Mouse (Mus musculus): ENCODE results near the gene Hcn1. TPM values are rescaled to one million over a fixed set of nuclear protein-coding genes. Genes with fewer than 3 reads are reported as not detected.

The Hcn1 gene
- polyA plus RNA-seq, 1 experiment: 0.04 TPM

DNA sequence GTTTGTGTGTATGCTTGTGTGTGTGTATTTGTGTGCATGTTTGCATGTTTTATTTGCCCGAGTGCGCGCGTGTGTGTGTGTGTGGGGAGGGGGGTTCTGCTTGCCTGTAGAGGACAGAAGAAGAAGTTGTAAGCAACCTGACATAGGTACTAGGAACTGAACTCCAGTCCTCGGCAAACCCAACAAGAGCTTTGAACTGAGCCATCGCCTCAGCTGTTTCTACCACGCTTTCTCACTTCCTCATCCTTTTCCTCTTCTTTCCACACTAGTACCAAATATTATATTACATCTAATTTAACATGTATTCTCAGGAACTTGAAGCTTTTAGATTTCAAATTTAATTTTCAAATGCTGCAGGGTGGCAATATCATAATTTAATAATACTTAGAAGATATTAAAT lies 236.1 kb downstream of the Hcn1 start:
- H3K79me2 ChIP-seq (ENCODE audit: control insufficient read depth, insufficient read depth): no peaks in the 10 kb centered on the region
- no peaks in the 10 kb centered on the region for H3K27me3 ChIP-seq (ENCODE audit: control insufficient read depth, insufficient read depth, insufficient read length)
- TF ChIP-seq FOSL1 (IDR thresholded peaks at IDR 0.05; ENCODE audit: insufficient read depth, low read length, poor library complexity, severe bottlenecking) (no peak), MYOG (IDR thresholded peaks at IDR 0.05; ENCODE audit: control insufficient read depth, extremely low read depth, insufficient read length) (no peak), CEBPB (IDR thresholded peaks at IDR 0.05; ENCODE audit: low read depth) (no peak), USF1 (IDR thresholded peaks at IDR 0.05; ENCODE audit: low read depth) (no peak), CTCF (IDR thresholded peaks at IDR 0.05; ENCODE audit: control insufficient read depth, insufficient read depth, insufficient read length) (no peak), MYOD1 (IDR thresholded peaks at IDR 0.05; ENCODE audit: control insufficient read depth, insufficient read length, low read depth) (no peak), MAX (IDR thresholded peaks at IDR 0.05) (no peak)
- no peak overlapping the region for H3ac ChIP-seq (ENCODE audit: control insufficient read depth, insufficient read length, low read depth)
- no peak overlapping the region for H3K4me3 ChIP-seq (ENCODE audit: insufficient read depth, poor library complexity, severe bottlenecking)
- H3K36me3 ChIP-seq (ENCODE audit: control insufficient read depth, insufficient read depth): no peaks in the 10 kb centered on the region
- no peaks in the 10 kb centered on the region for H3K79me3 ChIP-seq (ENCODE audit: low read depth)

DNA sequence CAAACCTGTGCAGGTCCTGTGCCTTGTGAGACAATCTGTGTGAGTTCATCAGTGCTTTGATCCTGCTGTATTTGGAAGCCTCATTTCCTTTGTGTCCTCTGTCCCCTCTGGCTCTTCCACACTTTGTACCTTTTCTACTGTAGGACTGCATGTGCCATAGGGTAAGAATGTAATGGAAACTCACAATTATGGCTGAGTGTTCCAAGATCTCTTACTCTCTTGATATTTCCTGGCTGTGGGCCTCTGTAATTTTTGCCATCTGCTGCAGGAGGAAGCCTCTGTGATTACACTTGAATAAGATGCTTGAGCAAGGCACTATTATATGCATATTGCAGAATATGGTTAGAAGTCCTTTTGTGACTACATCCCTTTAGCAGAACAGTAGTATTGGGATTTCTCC lies 240.2 kb downstream of the Hcn1 start:
- Histone ChIP-seq H3K79me2 (ENCODE audit: control insufficient read depth, insufficient read depth) (no peaks in the 10 kb centered on the region), H3K79me3 (ENCODE audit: low read depth) (no peaks in the 10 kb centered on the region), H3K4me3 (ENCODE audit: insufficient read depth, poor library complexity, severe bottlenecking) (no peak overlapping the region), H3ac (ENCODE audit: control insufficient read depth, insufficient read length, low read depth) (no peak overlapping the region), H3K36me3 (ENCODE audit: control insufficient read depth, insufficient read depth) (no peaks in the 10 kb centered on the region), H3K27me3 (ENCODE audit: control insufficient read depth, insufficient read depth, insufficient read length) (no peaks in the 10 kb centered on the region)
- TF ChIP-seq FOSL1 (IDR thresholded peaks at IDR 0.05; ENCODE audit: insufficient read depth, low read length, poor library complexity, severe bottlenecking): no peak
- TF ChIP-seq MAX (IDR thresholded peaks at IDR 0.05): no peak

DNA sequence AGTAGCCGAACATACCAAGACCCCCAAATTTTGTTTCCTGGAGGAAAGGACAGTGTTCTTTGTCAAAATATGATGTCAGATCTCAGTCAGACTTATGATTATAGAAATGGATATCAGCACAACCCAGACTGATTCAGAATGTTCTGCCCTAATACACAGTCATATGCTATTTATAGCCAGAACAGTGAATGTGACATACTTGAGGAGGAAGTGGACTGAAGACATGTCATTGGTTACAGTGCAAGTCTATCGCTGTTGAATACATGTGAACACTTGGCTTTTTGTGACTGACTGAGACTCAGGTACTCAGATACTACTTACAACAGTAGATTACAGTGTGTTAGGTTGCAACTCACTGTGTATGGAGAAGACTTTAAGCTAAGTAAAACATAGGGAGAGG lies 245.2 kb downstream of the Hcn1 start:
- Histone ChIP-seq H3ac (ENCODE audit: control insufficient read depth, insufficient read length, low read depth) (no peak overlapping the region), H3K79me3 (ENCODE audit: low read depth) (no peaks in the 10 kb centered on the region), H3K27me3 (ENCODE audit: control insufficient read depth, insufficient read depth, insufficient read length) (no peaks in the 10 kb centered on the region), H3K79me2 (ENCODE audit: control insufficient read depth, insufficient read depth) (no peaks in the 10 kb centered on the region), H3K36me3 (ENCODE audit: control insufficient read depth, insufficient read depth) (no peaks in the 10 kb centered on the region), H3K4me3 (ENCODE audit: insufficient read depth, poor library complexity, severe bottlenecking) (no peak overlapping the region)
- TF ChIP-seq FOSL1 (IDR thresholded peaks at IDR 0.05; ENCODE audit: insufficient read depth, low read length, poor library complexity, severe bottlenecking): no peak
- TF ChIP-seq MYOG (IDR thresholded peaks at IDR 0.05; ENCODE audit: control insufficient read depth, extremely low read depth, insufficient read length): no peak
- TF ChIP-seq CTCF (IDR thresholded peaks at IDR 0.05; ENCODE audit: control insufficient read depth, insufficient read depth, insufficient read length): no peak
- no peak for TF ChIP-seq CEBPB (IDR thresholded peaks at IDR 0.05; ENCODE audit: low read depth)
- no peak for TF ChIP-seq MAX (IDR thresholded peaks at IDR 0.05)
- TF ChIP-seq MYOD1 (IDR thresholded peaks at IDR 0.05; ENCODE audit: control insufficient read depth, insufficient read length, low read depth): no peak
- no peak for TF ChIP-seq USF1 (IDR thresholded peaks at IDR 0.05; ENCODE audit: low read depth)

DNA sequence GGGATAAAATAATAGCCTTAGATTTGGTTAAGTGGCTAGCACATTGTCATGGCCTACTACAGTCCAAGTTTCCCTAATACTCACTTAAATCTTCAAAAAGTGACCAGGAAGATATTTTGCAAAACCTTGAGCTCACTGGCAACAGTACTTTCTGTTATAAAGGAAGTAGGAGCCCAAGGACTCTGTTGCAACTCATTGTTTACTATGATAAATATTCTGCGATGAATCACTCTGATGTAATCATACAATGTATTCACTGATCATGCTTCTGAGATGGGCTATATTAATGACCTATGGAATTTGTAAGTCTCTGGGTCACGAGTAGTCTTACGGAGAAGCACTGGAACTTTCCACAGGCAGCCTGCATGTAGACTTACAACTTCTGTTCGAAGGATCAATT lies 246.6 kb downstream of the Hcn1 start:
- Histone ChIP-seq H3K79me2 (ENCODE audit: control insufficient read depth, insufficient read depth) (no peaks in the 10 kb centered on the region), H3K36me3 (ENCODE audit: control insufficient read depth, insufficient read depth) (no peaks in the 10 kb centered on the region), H3K27me3 (ENCODE audit: control insufficient read depth, insufficient read depth, insufficient read length) (no peaks in the 10 kb centered on the region), H3K4me3 (ENCODE audit: insufficient read depth, poor library complexity, severe bottlenecking) (no peak overlapping the region), H3K79me3 (ENCODE audit: low read depth) (no peaks in the 10 kb centered on the region), H3ac (ENCODE audit: control insufficient read depth, insufficient read length, low read depth) (no peak overlapping the region)
- TF ChIP-seq FOSL1 (IDR thresholded peaks at IDR 0.05; ENCODE audit: insufficient read depth, low read length, poor library complexity, severe bottlenecking) (no peak), USF1 (IDR thresholded peaks at IDR 0.05; ENCODE audit: low read depth) (no peak), CEBPB (IDR thresholded peaks at IDR 0.05; ENCODE audit: low read depth) (no peak), MYOD1 (IDR thresholded peaks at IDR 0.05; ENCODE audit: control insufficient read depth, insufficient read length, low read depth) (no peak), CTCF (IDR thresholded peaks at IDR 0.05; ENCODE audit: control insufficient read depth, insufficient read depth, insufficient read length) (no peak), MAX (IDR thresholded peaks at IDR 0.05) (no peak), MYOG (IDR thresholded peaks at IDR 0.05; ENCODE audit: control insufficient read depth, extremely low read depth, insufficient read length) (no peak)

DNA sequence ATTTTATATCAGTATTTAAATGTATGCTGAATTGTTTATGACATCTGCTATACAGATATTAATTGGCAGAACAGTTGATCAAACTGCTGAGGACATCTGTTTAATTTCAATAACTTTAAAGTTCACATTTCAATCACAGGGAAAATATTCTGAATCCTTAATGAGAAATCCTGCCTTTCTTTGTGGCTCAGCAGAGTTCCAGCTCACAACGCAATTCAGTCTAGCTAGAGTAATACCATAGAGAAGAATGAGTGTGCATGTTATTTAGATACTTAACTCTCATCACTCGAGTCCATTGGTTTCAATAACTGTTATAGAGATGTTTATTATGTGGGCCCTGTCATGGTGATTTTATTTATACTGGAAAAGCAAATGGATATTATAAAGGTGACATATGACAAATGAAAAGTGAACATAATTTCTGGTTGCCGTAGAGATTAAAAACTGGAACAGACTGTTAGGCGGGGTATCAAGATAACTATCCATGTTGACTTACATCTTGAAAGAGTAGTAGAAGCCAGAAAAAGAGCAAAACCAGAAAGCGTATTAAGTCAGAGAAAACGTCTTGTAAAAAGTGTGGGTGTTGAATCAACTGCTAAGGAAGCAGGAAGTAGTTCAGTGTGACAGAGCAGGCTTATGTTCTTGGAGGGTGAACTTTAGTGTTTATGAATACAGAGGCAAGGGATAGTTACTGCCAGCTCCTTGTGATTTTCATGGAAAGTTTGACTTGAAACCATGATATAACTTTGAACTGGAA lies 250.0 kb downstream of the Hcn1 start:
- H3K36me3 ChIP-seq (ENCODE audit: control insufficient read depth, insufficient read depth): no peaks in the 10 kb centered on the region
- H3K27me3 ChIP-seq (ENCODE audit: control insufficient read depth, insufficient read depth, insufficient read length): no peaks in the 10 kb centered on the region

DNA sequence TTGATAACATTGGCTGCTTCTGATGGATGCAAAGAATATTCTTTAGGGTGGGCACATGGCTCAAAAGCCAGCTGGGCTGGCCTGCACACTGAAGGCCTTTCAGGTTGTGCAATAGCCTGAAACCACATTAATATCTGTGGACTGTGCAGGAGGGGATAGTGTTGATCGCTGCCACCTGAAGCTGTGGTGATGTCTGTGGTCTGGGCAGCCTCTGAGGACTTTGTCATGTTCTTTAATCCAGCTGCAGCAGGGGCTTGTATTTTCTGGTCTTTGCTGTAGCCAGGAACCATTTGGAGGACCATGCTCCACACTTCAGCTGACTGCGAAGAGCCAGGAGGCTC lies 250.6 kb downstream of the Hcn1 start:
- H3K79me3 ChIP-seq (ENCODE audit: low read depth): no peaks in the 10 kb centered on the region
- no peak overlapping the region for H3K4me3 ChIP-seq (ENCODE audit: insufficient read depth, poor library complexity, severe bottlenecking)
- H3K27me3 ChIP-seq (ENCODE audit: control insufficient read depth, insufficient read depth, insufficient read length): no peaks in the 10 kb centered on the region
- no peak overlapping the region for H3ac ChIP-seq (ENCODE audit: control insufficient read depth, insufficient read length, low read depth)
- TF ChIP-seq FOSL1 (IDR thresholded peaks at IDR 0.05; ENCODE audit: insufficient read depth, low read length, poor library complexity, severe bottlenecking) (no peak), CEBPB (IDR thresholded peaks at IDR 0.05; ENCODE audit: low read depth) (no peak), USF1 (IDR thresholded peaks at IDR 0.05; ENCODE audit: low read depth) (no peak), CTCF (IDR thresholded peaks at IDR 0.05; ENCODE audit: control insufficient read depth, insufficient read depth, insufficient read length) (no peak), MAX (IDR thresholded peaks at IDR 0.05) (no peak), MYOD1 (IDR thresholded peaks at IDR 0.05; ENCODE audit: control insufficient read depth, insufficient read length, low read depth) (no peak), MYOG (IDR thresholded peaks at IDR 0.05; ENCODE audit: control insufficient read depth, extremely low read depth, insufficient read length) (no peak)
- no peaks in the 10 kb centered on the region for H3K36me3 ChIP-seq (ENCODE audit: control insufficient read depth, insufficient read depth)
- no peaks in the 10 kb centered on the region for H3K79me2 ChIP-seq (ENCODE audit: control insufficient read depth, insufficient read depth)

More for the DNA sequence above, 250.0 kb downstream of the Hcn1 start:
- no peaks in the 10 kb centered on the region for H3K79me2 ChIP-seq (ENCODE audit: control insufficient read depth, insufficient read depth)
- no peak overlapping the region for H3K4me3 ChIP-seq (ENCODE audit: insufficient read depth, poor library complexity, severe bottlenecking)
- no peaks in the 10 kb centered on the region for H3K79me3 ChIP-seq (ENCODE audit: low read depth)
- no peak for TF ChIP-seq CTCF (IDR thresholded peaks at IDR 0.05; ENCODE audit: control insufficient read depth, insufficient read depth, insufficient read length)
- H3ac ChIP-seq (ENCODE audit: control insufficient read depth, insufficient read length, low read depth): no peak overlapping the region
